Mouse (Mus musculus) ES-E14 (cell line): Measurements from ENCODE around the gene Cdkl4.

Experiments used
- CHD2 ChIP-seq: IDR thresholded peaks from 2 replicates; pipeline ENCODE4 v1.6.1; 2014; ENCODE audit warnings: mild to moderate bottlenecking, low read depth, low read length, inconsistent platforms
- HCFC1 ChIP-seq: IDR thresholded peaks from 2 replicates; pipeline ENCODE4 v1.6.1; 2012; ENCODE audit warnings: low read length, inconsistent platforms, borderline replicate concordance; ENCODE audit not compliant: insufficient read depth
- MAFK ChIP-seq: IDR thresholded peaks from 2 replicates; pipeline ENCODE4 v1.6.1; 2014; ENCODE audit warnings: mild to moderate bottlenecking, low read depth, low read length, inconsistent platforms; ENCODE audit not compliant: insufficient read depth
- ZNF384 ChIP-seq: IDR thresholded peaks from 2 replicates; pipeline ENCODE4 v1.6.1; 2012; ENCODE audit warnings: low read depth, low read length, inconsistent platforms

GRCm38 (mm10) chr17:80509494-80510458, 67.8 kb downstream of the Cdkl4 start:
- TF ChIP-seq CHD2: no peak
- no peak for TF ChIP-seq MAFK
- no peak for TF ChIP-seq ZNF384
- TF ChIP-seq HCFC1: no peak
